Mouse (Mus musculus) kidney, embryonic 16.5 days (tissue): ENCODE measurements around the gene Tpgs1. TPM values are rescaled to one million over a fixed set of nuclear protein-coding genes. Genes with fewer than 3 reads are reported as not detected.

Experiments
- ATAC-seq: fragments of 200-750 bp; cut with Nextera tagmentation; 2 replicates; pipeline ENCODE4 v1.8.0; 2017; ENCODE audit warnings: moderate TSS enrichment; ENCODE audit not compliant: low FRiP score, low TSS enrichment
- H3K27ac ChIP-seq: fragments of 300-500 bp; sonication (generic); 2 replicates; pipeline ENCODE4 v1.5.1; 2014; ENCODE audit warnings: low read length
- H3K27me3 ChIP-seq: fragments of 300-500 bp; sonication (generic); 2 replicates; pipeline ENCODE4 v1.6.1; 2014; ENCODE audit warnings: low read length, control low read depth, mixed read lengths; ENCODE audit not compliant: insufficient read depth
- H3K36me3 ChIP-seq: fragments of 300-500 bp; sonication (generic); 2 replicates; pipeline ENCODE4 v1.6.1; 2014; ENCODE audit warnings: low read length, control low read depth, mixed read lengths; ENCODE audit not compliant: insufficient read depth
- H3K4me1 ChIP-seq: fragments of 300-500 bp; sonication (generic); 2 replicates; pipeline ENCODE4 v1.6.1; 2014; ENCODE audit warnings: low read length, control low read depth, mixed read lengths; ENCODE audit not compliant: insufficient read depth
- H3K4me2 ChIP-seq: fragments of 300-500 bp; sonication (generic); replicated peaks from 2 replicates; pipeline ENCODE4 v1.6.1; 2014; ENCODE audit warnings: low read depth, low read length
- H3K4me3 ChIP-seq: fragments of 300-500 bp; sonication (generic); 2 replicates; pipeline ENCODE4 v1.5.1; 2014; ENCODE audit warnings: mild to moderate bottlenecking, low read length
- H3K9ac ChIP-seq: fragments of 300-500 bp; sonication (generic); replicated peaks from 2 replicates; pipeline ENCODE4 v1.6.1; 2014; ENCODE audit warnings: low read length
- H3K9me3 ChIP-seq: fragments of 300-500 bp; sonication (generic); 2 replicates; pipeline ENCODE4 v1.6.1; 2016; ENCODE audit warnings: low read length, control low read depth
- WGBS: fragments of 180-500 bp; shearing (Covaris S2); extraction: QIAGEN DNeasy Blood & Tissue Kit; methylation state at CpG from one replicate; pipeline ENCODE4 v1.1.7; 2014; 5-methylcytosine and 5-hydroxymethylcytosine counted together
- polyA plus RNA-seq: library from polyadenylated mRNA; unstranded; fragments of >200 nt; fragmentation: Nextera tagmentation; extraction: Ambion mirVana; gene quantifications from 2 replicates; pipeline ENCODE4 v1.2.1, GENCODE M21; 2015

Gene Tpgs1
- polyA plus RNA-seq, 1 experiment from 2014 or later: 87.0 TPM

DNA sequence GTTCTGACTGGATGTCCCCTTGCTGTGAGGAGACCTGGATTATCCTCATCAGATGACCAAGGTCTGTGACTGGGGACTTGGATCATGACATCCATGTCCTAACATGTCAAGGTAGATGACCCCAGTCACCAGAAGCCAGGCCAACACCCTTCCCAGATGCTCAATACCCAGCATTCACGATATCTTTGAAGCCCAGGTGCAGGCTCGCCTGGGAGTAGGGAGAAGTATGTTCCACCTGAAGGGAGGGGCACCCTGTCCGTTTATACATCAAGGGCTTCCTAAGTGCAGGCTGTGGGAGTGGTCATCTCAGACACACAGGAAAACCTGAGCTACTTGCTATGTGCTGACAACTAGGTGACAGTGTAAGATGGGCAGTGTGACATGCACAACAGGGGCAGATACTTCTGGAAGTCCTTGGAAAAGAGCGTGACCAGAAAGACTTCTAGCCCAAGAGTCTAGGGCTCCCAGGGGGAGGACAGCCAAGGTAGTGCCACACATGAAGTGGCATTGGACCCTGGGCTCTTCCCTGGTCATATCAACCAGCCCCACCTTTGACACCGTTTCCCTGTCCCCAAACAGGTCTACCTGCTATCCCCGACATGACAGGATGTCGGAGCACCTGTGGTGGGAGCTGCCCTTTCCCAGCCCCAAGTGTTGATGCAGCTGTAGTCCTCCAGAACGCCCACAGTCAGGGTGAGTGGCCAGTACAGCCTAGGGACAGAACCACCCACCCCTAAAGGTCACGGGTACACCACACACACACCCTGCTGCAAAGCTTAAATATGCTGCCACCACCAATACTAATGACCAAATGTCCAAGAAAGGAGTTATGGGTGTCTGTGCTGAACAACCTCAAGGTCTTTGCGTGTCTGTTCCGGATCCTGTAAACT is 11.7 kb downstream of the Tpgs1 start:
- Histone ChIP-seq H3K27ac (peak overlapping the region; percentile 69), H3K4me3 (peak overlapping the region; percentile 94), H3K4me1 (peaks cover 24% of the 10 kb centered on the region), H3K27me3 (no peaks in the 10 kb centered on the region), H3K4me2 (peak overlapping the region; percentile 64), H3K9me3 (no peaks in the 10 kb centered on the region), H3K36me3 (peaks cover 19% of the 10 kb centered on the region), H3K9ac (peak overlapping the region; percentile 53)
- WGBS: 25% methylated on average over 11 of the region's 11 CpGs
- peak; percentile 16 for ATAC-seq

GRCm38 (mm10) chr10:79681591-79682245 is 12.5 kb downstream of the Tpgs1 start, which contains the start of gene Cdc34:
Gene Cdc34, plus strand, starts transcription at chr10:79682195.
- Histone ChIP-seq H3K36me3 (peaks cover 26% of the 10 kb centered on the region), H3K4me1 (peaks cover 24% of the 10 kb centered on the region), H3K9ac (peak within 1 kb of the TSS; percentile 84), H3K4me2 (peak within 1 kb of the TSS; percentile 89), H3K27me3 (no peaks in the 10 kb centered on the region), H3K4me3 (peak within 1 kb of the TSS; percentile 94), H3K9me3 (no peaks in the 10 kb centered on the region), H3K27ac (peak within 1 kb of the TSS; percentile 81)
- peak; percentile 95 for ATAC-seq
- under 1% methylated on average over 76 of the region's 84 CpGs for WGBS

DNA sequence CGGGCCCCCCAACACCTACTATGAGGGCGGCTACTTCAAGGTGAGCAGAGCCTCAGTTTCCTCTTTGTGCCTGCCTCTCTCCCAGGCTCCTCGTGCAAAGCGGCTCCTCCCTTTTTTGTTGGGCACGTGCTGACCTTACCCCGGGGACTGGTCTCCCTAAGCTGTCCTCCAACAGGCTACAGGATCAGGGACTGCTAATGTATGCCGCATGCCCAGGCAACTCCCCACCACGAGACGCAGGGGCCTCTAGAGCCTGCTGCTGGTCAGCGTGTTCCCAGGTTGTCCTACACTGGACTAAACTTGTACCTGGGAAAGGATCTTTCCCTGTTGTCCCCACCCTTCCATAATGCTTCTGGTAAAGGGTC is 13.4 kb downstream of the Tpgs1 start:
- 1% methylated on average over 10 of the region's 10 CpGs for WGBS
- H3K9me3 ChIP-seq: no peaks in the 10 kb centered on the region
- peaks cover 35% of the 10 kb centered on the region for H3K36me3 ChIP-seq
- H3K27ac ChIP-seq: peak overlapping the region; percentile 81
- H3K27me3 ChIP-seq: no peaks in the 10 kb centered on the region
- peak overlapping the region; percentile 94 for H3K4me3 ChIP-seq
- H3K4me2 ChIP-seq: peak overlapping the region; percentile 89
- ATAC-seq: peak; percentile 4; the same call in 1 of the 2 replicates
- peak overlapping the region; percentile 84 for H3K9ac ChIP-seq
- H3K4me1 ChIP-seq: peaks cover 24% of the 10 kb centered on the region

- Histone ChIP-seq H3K27ac (peak overlapping the region; percentile 81), H3K36me3 (peaks cover 40% of the 10 kb centered on the region), H3K4me1 (peaks cover 24% of the 10 kb centered on the region), H3K9me3 (no peaks in the 10 kb centered on the region), H3K9ac (peak overlapping the region; percentile 84), H3K4me3 (peak overlapping the region; percentile 94), H3K27me3 (no peaks in the 10 kb centered on the region), H3K4me2 (peak overlapping the region; percentile 89)
- no peak for ATAC-seq
- 3% methylated on average over 10 of the region's 10 CpGs for WGBS
Measured at GRCm38 (mm10) chr10:79682916-79683582, 13.9 kb downstream of the Tpgs1 start.

DNA sequence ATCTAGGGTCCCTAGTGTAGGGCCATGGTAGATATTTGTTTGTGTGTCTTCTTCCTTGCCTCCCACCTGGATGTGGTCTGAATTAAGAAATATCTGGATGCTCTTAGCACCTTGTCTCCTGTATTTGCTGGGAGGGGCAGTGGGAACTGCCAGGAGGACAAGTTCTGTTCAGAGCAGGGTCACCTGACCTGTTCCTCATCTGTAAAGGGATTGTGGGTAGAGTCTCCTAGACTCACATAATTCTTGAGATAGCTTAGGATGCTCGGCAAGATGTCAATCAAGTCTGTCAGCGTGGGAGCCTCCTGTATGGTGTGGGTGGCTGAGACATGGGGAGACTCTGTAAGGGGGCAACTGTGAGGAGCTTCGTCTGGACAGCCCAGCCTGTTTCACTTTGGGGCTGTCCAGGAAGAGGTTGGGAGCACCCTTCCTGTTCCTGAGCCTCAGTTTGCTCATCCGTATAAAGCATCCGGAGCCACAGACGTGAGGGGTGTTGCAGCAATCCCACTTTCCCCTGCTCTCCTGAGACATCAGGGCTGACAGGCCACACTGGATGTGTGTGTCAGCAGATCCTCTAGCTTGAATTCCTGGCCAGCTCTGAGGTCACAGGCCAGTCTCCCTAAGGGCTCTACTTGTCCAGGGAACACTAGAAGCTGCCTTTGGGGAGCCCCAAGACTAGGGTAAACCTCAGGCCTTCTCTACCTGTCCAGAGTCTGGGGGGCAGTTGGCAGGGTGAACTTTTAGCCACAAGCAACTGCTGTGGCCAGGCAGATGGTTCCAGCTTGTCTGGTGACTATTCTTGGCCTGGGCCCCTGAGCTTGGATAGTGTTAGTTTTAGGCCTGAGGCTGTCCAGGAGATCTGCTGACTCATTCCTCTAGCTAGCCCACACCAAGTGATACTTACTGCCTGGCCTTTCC is 14.8 kb downstream of the Tpgs1 start:
- Histone ChIP-seq H3K4me2 (peak overlapping the region; percentile 89), H3K9me3 (no peaks in the 10 kb centered on the region), H3K9ac (peak overlapping the region; percentile 84), H3K36me3 (peaks cover 48% of the 10 kb centered on the region), H3K27ac (no peak overlapping the region), H3K27me3 (no peaks in the 10 kb centered on the region), H3K4me1 (peaks cover 24% of the 10 kb centered on the region), H3K4me3 (peak overlapping the region; percentile 94)
- no peak for ATAC-seq
- WGBS: 76% methylated on average over 6 of the region's 6 CpGs

- no peak overlapping the region for H3K9ac ChIP-seq
- 93% methylated on average over 25 of the region's 25 CpGs for WGBS
- peaks cover 24% of the 10 kb centered on the region for H3K4me1 ChIP-seq
- H3K4me3 ChIP-seq: no peak overlapping the region
- H3K27me3 ChIP-seq: no peaks in the 10 kb centered on the region
- H3K36me3 ChIP-seq: peaks cover 53% of the 10 kb centered on the region
- no peak for ATAC-seq
- H3K9me3 ChIP-seq: no peaks in the 10 kb centered on the region
- H3K4me2 ChIP-seq: no peak overlapping the region
- H3K27ac ChIP-seq: no peak overlapping the region
Measured at GRCm38 (mm10) chr10:79684770-79685600, 15.8 kb downstream of the Tpgs1 start.

GRCm38 (mm10) chr10:79686219-79686618 is 17.1 kb downstream of the Tpgs1 start:
- no peak overlapping the region for H3K4me3 ChIP-seq
- no peak for ATAC-seq
- H3K9ac ChIP-seq: no peak overlapping the region
- no peak overlapping the region for H3K27ac ChIP-seq
- H3K36me3 ChIP-seq: peaks cover 53% of the 10 kb centered on the region
- H3K4me2 ChIP-seq: no peak overlapping the region
- WGBS: 92% methylated on average over 2 of the region's 2 CpGs
- H3K4me1 ChIP-seq: peaks cover 18% of the 10 kb centered on the region
- no peaks in the 10 kb centered on the region for H3K27me3 ChIP-seq
- no peaks in the 10 kb centered on the region for H3K9me3 ChIP-seq

- Histone ChIP-seq H3K4me1 (peaks cover 16% of the 10 kb centered on the region), H3K4me2 (no peak overlapping the region), H3K27me3 (no peaks in the 10 kb centered on the region), H3K4me3 (no peak overlapping the region), H3K27ac (no peak overlapping the region), H3K36me3 (peaks cover 53% of the 10 kb centered on the region), H3K9me3 (0 out of 2 replicates have a peak, but pooled peaks cover under 1% of the 10 kb centered on the region), H3K9ac (no peak overlapping the region)
- ATAC-seq: no peak
- WGBS: 91% methylated on average over 1 of the region's 1 CpGs
Measured at GRCm38 (mm10) chr10:79686691-79687090, 17.5 kb downstream of the Tpgs1 start.
